ENCODE assay signal across 34 mouse cellular contexts in genomic region chr10:61559544-61559943, GRCm38 (mm10). TPM values are rescaled to one million over a fixed set of nuclear protein-coding genes. Genes with fewer than 3 reads are reported as not detected.
A peak's percentile ranks its signal among the peaks of the same experiment; 100 is the strongest.
DNase-seq lines count a peak whose midpoint lies in the region; ATAC-seq and TF ChIP-seq lines count a peak whose summit lies in the region.
"Had no signal": no experiment of that assay in that cellular context is flagged by ENCODE, and none has a peak within 500 bp of the region (broad histone marks: within the 10 kb centered on the region; RNA-seq: fewer than 3 reads in every experiment).

No protein-coding gene starts in this region.

- no peak overlapping the region for H3K9ac ChIP-seq in heart, postnatal 0 days (replicated peaks; ENCODE audit: low read depth, low read length)
- no peak overlapping the region for H3K9ac ChIP-seq in forebrain, embryonic 12.5 days
- H3K9ac ChIP-seq in intestine, embryonic 15.5 days, result no peak overlapping the region
- H3K9ac ChIP-seq: forebrain, postnatal 0 days; hindbrain, embryonic 15.5 days; limb, embryonic 15.5 days; liver, embryonic 14.5 days; midbrain, embryonic 15.5 days had no signal

- TF ChIP-seq EP300 in heart, postnatal 0 days (IDR thresholded peaks at IDR 0.05; ENCODE audit: low read depth), result no peak

- H3K27me3 ChIP-seq in heart, postnatal 0 days (ENCODE audit: control insufficient read depth, insufficient read depth, low read length), result no peaks in the 10 kb centered on the region
- no peaks in the 10 kb centered on the region for H3K27me3 ChIP-seq in forebrain, embryonic 12.5 days
- no peaks in the 10 kb centered on the region for H3K27me3 ChIP-seq in intestine, embryonic 15.5 days (replicated peaks)
- H3K27me3 ChIP-seq: hindbrain, embryonic 15.5 days; limb, embryonic 15.5 days; midbrain, embryonic 15.5 days; Patski had no signal

- H3K9me3 ChIP-seq in heart, postnatal 0 days (replicated peaks; ENCODE audit: control insufficient read depth, low read length), result peaks cover 10% of the 10 kb centered on the region; the same call in 1 of the 2 replicates
- H3K9me3 ChIP-seq in forebrain, embryonic 12.5 days, result no peaks in the 10 kb centered on the region
- no peaks in the 10 kb centered on the region for H3K9me3 ChIP-seq in intestine, embryonic 15.5 days
- H3K9me3 ChIP-seq: G1E; limb, embryonic 10.5 days; limb, embryonic 15.5 days; midbrain, embryonic 10.5 days; midbrain, embryonic 15.5 days had no signal

- H3K4me2 ChIP-seq in heart, postnatal 0 days (ENCODE audit: low read depth, low read length), result no peak overlapping the region
- no peak overlapping the region for H3K4me2 ChIP-seq in forebrain, embryonic 12.5 days
- no peak overlapping the region for H3K4me2 ChIP-seq in intestine, embryonic 15.5 days (replicated peaks)
- H3K4me2 ChIP-seq: heart, embryonic 11.5 days; hindbrain, embryonic 15.5 days; limb, embryonic 15.5 days; midbrain, embryonic 15.5 days had no signal

- H3K4me3 ChIP-seq in heart, postnatal 0 days (ENCODE audit: low read depth, low read length), result no peak overlapping the region
- no peak overlapping the region for H3K4me3 ChIP-seq in forebrain, embryonic 12.5 days (replicated peaks)
- H3K4me3 ChIP-seq in intestine, embryonic 15.5 days (replicated peaks), result no peak overlapping the region
- H3K4me3 ChIP-seq: erythroblast, embryonic 14.5 days; hindbrain, embryonic 10.5 days; hindbrain, embryonic 15.5 days; limb, embryonic 10.5 days; limb, embryonic 15.5 days; midbrain, embryonic 10.5 days; midbrain, embryonic 15.5 days had no signal

- TF ChIP-seq CTCF in heart, postnatal 0 days (IDR thresholded peaks at IDR 0.05; ENCODE audit: low read depth), result no peak

- no peak for ATAC-seq in heart, postnatal 0 days (ENCODE audit: insufficient read depth, low read depth)
- ATAC-seq in CD4-positive, CD25-positive, alpha-beta regulatory T cell, adult 4 months, result peak; percentile 93
- peak; percentile 94 for ATAC-seq in inflammation-experienced regulatory T-cells, adult 6 months
- ATAC-seq in forebrain, embryonic 12.5 days (ENCODE audit: low FRiP score), result no peak
- ATAC-seq in intestine, embryonic 15.5 days, result no peak
- ATAC-seq: forebrain, postnatal 0 days; intestine, postnatal 0 days; midbrain, embryonic 15.5 days; Patski had no signal

- DNase-seq in heart, postnatal 0 days (ENCODE audit: low spot score), result peak; percentile 37
- DNase-seq in heart, postnatal 4 days, result no peak
- peak; percentile 42 for DNase-seq in 416B (ENCODE audit: low read depth)
- DNase-seq in layer of hippocampus, postnatal 36 days, result no peak
- DNase-seq: adrenal gland, postnatal 14 days; cerebellum, adult 11-12 months; cerebellum, postnatal 10 days; forebrain, postnatal 0 days; gastrocnemius, postnatal 25 days; heart, adult 11 months; heart, postnatal 10 days; kidney, postnatal 25 days; lung, adult 2 months; lung, postnatal 14 days; spleen, adult 18-20 months; thymus, postnatal 14 days had no signal

- no peak overlapping the region for H3K27ac ChIP-seq in heart, postnatal 0 days (ENCODE audit: low read depth)
- H3K27ac ChIP-seq in forebrain, embryonic 12.5 days, result no peak overlapping the region
- H3K27ac ChIP-seq in intestine, embryonic 15.5 days, result no peak overlapping the region
- H3K27ac ChIP-seq: hindbrain, embryonic 10.5 days; hindbrain, embryonic 15.5 days; limb, embryonic 10.5 days; limb, embryonic 15.5 days; liver, embryonic 14.5 days; midbrain, embryonic 10.5 days; midbrain, embryonic 15.5 days had no signal

- H3K36me3 ChIP-seq in heart, postnatal 0 days (replicated peaks; ENCODE audit: control insufficient read depth, insufficient read depth, low read length), result no peaks in the 10 kb centered on the region
- H3K36me3 ChIP-seq in forebrain, embryonic 12.5 days (replicated peaks), result 0 out of 2 replicates have a peak, but pooled peaks cover 4% of the 10 kb centered on the region
- H3K36me3 ChIP-seq in intestine, embryonic 15.5 days, result no peaks in the 10 kb centered on the region
- H3K36me3 ChIP-seq: hindbrain, embryonic 15.5 days; midbrain, embryonic 15.5 days had no signal

- no peaks in the 10 kb centered on the region for H3K4me1 ChIP-seq in heart, postnatal 0 days (ENCODE audit: control insufficient read depth, insufficient read depth)
- H3K4me1 ChIP-seq in forebrain, embryonic 12.5 days, result no peaks in the 10 kb centered on the region
- H3K4me1 ChIP-seq in intestine, embryonic 15.5 days (replicated peaks), result no peaks in the 10 kb centered on the region
- H3K4me1 ChIP-seq: hindbrain, embryonic 10.5 days; hindbrain, embryonic 15.5 days; limb, embryonic 10.5 days; limb, embryonic 15.5 days; midbrain, embryonic 15.5 days had no signal

RNA-seq across cellular contexts. Expression of gene Npffr1, which starts 35.7 kb away (rescaled TPM):
- total RNA-seq in heart, postnatal 0 days (2014; rRNA removed; ENCODE audit: low replicate concordance), result not detected in 2 replicates
- polyA plus RNA-seq in heart, postnatal 0 days (2015; fragmentation: Nextera tagmentation; extraction: Ambion mirVana), result 0.05 TPM in 1 of 2 replicates, not detected in the other
- total RNA-seq in heart, postnatal 4 days (2021), result under 1 TPM in 1 of 2 experiments, not detected in 1; 0.07 TPM
- polyA plus RNA-seq in CD4-positive, CD25-positive, alpha-beta regulatory T cell, adult 4 months (2017; shearing (Covaris generic)), result not detected
- polyA plus RNA-seq in inflammation-experienced regulatory T-cells, adult 6 months (2017; shearing (Covaris generic)), result not detected
- 0.18 and 0.36 TPM in 2 replicates for polyA plus RNA-seq in forebrain, embryonic 12.5 days (2016; fragmentation: Nextera tagmentation; extraction: Ambion mirVana)
- total RNA-seq in layer of hippocampus, postnatal 36 days (2021), result 1 to 10 TPM; 4.3 to 4.4 TPM
- 0.06 and 0.16 TPM in 2 replicates for polyA plus RNA-seq in intestine, embryonic 15.5 days (2015; fragmentation: Nextera tagmentation; extraction: Ambion mirVana)
- total RNA-seq: gastrocnemius, postnatal 25 days; neutrophil, adult 5-6 weeks had no signal
- polyA plus RNA-seq: erythroblast, embryonic 14.5 days; G1E; limb, embryonic 10.5 days; liver, embryonic 14.5 days; neural tube, embryonic 11.5 days had no signal

Comparison
In these comparisons a context has a peak if more than half of its experiments do, and no peak if none do; other contexts are left out.
1. DNase-seq: peak in heart, postnatal 0 days (single experiment) and 416B (single experiment); none in heart, postnatal 4 days (single experiment) and layer of hippocampus, postnatal 36 days (0 of 2).
2. ATAC-seq: peak in CD4-positive, CD25-positive, alpha-beta regulatory T cell, adult 4 months (single experiment) and inflammation-experienced regulatory T-cells, adult 6 months (single experiment); none in heart, postnatal 0 days (single experiment), forebrain, embryonic 12.5 days (single experiment) and intestine, embryonic 15.5 days (single experiment).